Mouse (Mus musculus) frontal cortex, postnatal 10 days (tissue): ENCODE data around the gene Ccdc70.
"Not testable (repeated sequence)": the region's sequence is repeated elsewhere in the genome, so short reads cannot be mapped to it uniquely, and the experiment has no call there.

Experiments
- DNase-seq, 2 experiments: peaks; one replicate each; pipeline ENCODE4 v3.0.0; 2022; ENCODE audit warnings: low spot score in 2 of 2, mixed read lengths in 1 of 2

The Ccdc70 gene

GRCm38 (mm10) chr8:21969475-21969874 lies at the start of gene Ccdc70:
Gene Ccdc70 (plus strand): TSS chr8:21969775.
- no peak for DNase-seq

- DNase-seq: not testable (repeated sequence)
Measured at GRCm38 (mm10) chr8:21930754-21931153, 38.8 kb upstream of the Ccdc70 start.

- DNase-seq: no peak
Measured at GRCm38 (mm10) chr8:21932610-21933009, 37.0 kb upstream of the Ccdc70 start, which contains the start of gene Defb15. Gene Defb15 (minus strand): TSS chr8:21932710.

GRCm38 (mm10) chr8:21938052-21938451 lies 31.5 kb upstream of the Ccdc70 start, which contains the start of gene Defb35:
Gene Defb35 (plus strand): TSS chr8:21938352.
- not testable (repeated sequence) for DNase-seq

- no peak for DNase-seq
Measured at GRCm38 (mm10) chr8:21946462-21946861, 23.1 kb upstream of the Ccdc70 start, which contains the start of gene Defb13. Gene Defb13 (plus strand): TSS chr8:21946762.

GRCm38 (mm10) chr8:21947311-21948017 lies 22.1 kb upstream of the Ccdc70 start:
- DNase-seq: no peak

GRCm38 (mm10) chr8:21955321-21955720 lies 14.3 kb upstream of the Ccdc70 start:
- DNase-seq: peak; percentile 7 to 44

GRCm38 (mm10) chr8:21956336-21956735 lies 13.2 kb upstream of the Ccdc70 start:
- no peak for DNase-seq

- DNase-seq: no peak
Measured at GRCm38 (mm10) chr8:21958414-21958813, 11.2 kb upstream of the Ccdc70 start, which contains the start of gene Fam90a1a. Gene Fam90a1a (plus strand): TSS chr8:21958714.

GRCm38 (mm10) chr8:21966646-21967045 lies 2.9 kb upstream of the Ccdc70 start:
- no peak for DNase-seq

- DNase-seq: no peak
Measured at GRCm38 (mm10) chr8:21978193-21978592, 8.6 kb downstream of the Ccdc70 start.

GRCm38 (mm10) chr8:21981664-21982337 lies 12.2 kb downstream of the Ccdc70 start:
- DNase-seq: no peak

- peak in 1 of 2 experiments; percentile 41 for DNase-seq
Measured at GRCm38 (mm10) chr8:21992184-21992583, 22.6 kb downstream of the Ccdc70 start.

GRCm38 (mm10) chr8:21995181-21995580 lies 25.6 kb downstream of the Ccdc70 start:
- no peak for DNase-seq

- no peak for DNase-seq
Measured at GRCm38 (mm10) chr8:22004750-22005522, 35.4 kb downstream of the Ccdc70 start.

- DNase-seq: no peak
Measured at GRCm38 (mm10) chr8:22006423-22006822, 36.8 kb downstream of the Ccdc70 start.

GRCm38 (mm10) chr8:22009403-22009802 lies 39.8 kb downstream of the Ccdc70 start:
- no peak for DNase-seq

GRCm38 (mm10) chr8:22013034-22013707 lies 43.6 kb downstream of the Ccdc70 start:
- no peak for DNase-seq

- no peak for DNase-seq
Measured at GRCm38 (mm10) chr8:22017731-22018130, 48.2 kb downstream of the Ccdc70 start.

- DNase-seq: no peak
Measured at GRCm38 (mm10) chr8:22019498-22019897, 49.9 kb downstream of the Ccdc70 start.

GRCm38 (mm10) chr8:22022244-22022643 lies 52.7 kb downstream of the Ccdc70 start:
- DNase-seq: no peak
